Mouse (Mus musculus): Measurements from ENCODE around the gene Nupl2.

GRCm38 (mm10) chr5:24125910-24126636, 38.7 kb upstream of the Nupl2 start:
- TF ChIP-seq CTCF (IDR thresholded peaks at IDR 0.05; ENCODE audit: low read depth) (no peak), EP300 (IDR thresholded peaks at IDR 0.05; ENCODE audit: low read depth) (no peak)
